Mouse (Mus musculus) 3T3-L1 (cell line): ENCODE results near the gene Il17d.

Source experiments
- DNase-seq: peaks from one replicate; pipeline ENCODE4 v3.0.0-alpha.2; 2015; ENCODE audit warnings: low read depth, low spot score

The Il17d gene

DNA sequence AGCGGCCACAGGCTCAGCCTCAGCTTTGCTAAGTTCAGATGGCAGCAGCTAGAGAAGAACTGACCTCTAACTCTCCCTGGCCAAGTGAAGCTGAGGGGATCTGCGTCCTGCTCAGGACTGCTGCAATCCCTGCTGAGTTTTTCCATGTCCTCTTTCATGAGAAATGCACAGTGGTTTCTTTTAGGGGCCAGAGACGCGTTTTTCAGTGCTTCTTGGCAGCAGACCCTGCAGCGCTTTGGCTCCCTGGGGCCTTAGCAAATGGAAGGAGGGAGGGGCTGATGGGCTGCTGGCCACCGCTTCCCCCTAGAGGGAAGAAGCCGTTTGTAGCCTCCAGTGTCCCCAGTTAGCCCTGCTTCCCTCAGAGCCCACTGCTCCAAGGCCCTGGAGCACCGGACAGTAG, 10.4 kb downstream of the Il17d start:
- DNase-seq, result no peak

GRCm38 (mm10) chr14:57535646-57536045, 11.1 kb downstream of the Il17d start:
- no peak for DNase-seq

- DNase-seq, result no peak
Measured at GRCm38 (mm10) chr14:57536820-57537219, 12.2 kb downstream of the Il17d start.

DNA sequence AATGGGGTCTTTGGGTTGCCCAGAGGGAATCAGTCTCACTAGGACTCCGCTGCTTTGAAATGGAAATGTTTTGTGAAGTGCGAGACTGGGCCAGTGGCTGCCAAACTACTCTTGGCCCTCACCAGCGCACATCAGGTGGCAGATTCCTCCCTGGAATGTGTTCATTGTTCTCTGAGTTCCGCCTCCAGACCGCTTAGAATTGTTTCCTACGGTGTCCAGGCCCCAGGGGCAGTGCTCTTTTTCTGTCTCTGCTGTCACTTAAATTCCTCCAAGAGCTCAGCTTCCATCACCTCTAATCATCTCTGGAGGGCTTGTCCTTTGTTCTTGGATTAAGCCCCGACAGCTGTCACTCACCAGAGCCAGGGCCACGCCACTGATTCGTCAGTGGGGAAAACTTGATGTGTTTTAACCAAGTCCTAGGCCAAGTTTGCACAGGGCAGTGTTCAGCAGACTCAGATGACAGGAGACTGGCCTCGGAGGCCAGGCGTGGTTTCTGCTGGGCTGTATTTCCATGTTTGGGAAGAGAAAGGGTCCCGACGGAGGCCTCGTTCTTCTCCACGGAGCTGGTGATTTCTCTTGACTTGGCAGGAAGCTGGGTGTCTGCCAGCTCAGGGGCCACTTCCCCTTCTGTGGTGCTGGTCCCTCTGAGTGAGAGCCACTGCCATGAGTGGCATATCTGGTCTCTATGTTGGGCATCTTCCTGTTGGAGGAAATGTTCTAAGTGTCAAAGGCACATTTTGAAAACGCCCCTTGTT, 12.9 kb downstream of the Il17d start:
- DNase-seq, result no peak

- DNase-seq, result no peak
Measured at GRCm38 (mm10) chr14:57540683-57541082, 16.1 kb downstream of the Il17d start.

GRCm38 (mm10) chr14:57542231-57542630, 17.7 kb downstream of the Il17d start:
- no peak for DNase-seq

- DNase-seq, result no peak
Measured at GRCm38 (mm10) chr14:57543420-57544039, 19.0 kb downstream of the Il17d start.

DNA sequence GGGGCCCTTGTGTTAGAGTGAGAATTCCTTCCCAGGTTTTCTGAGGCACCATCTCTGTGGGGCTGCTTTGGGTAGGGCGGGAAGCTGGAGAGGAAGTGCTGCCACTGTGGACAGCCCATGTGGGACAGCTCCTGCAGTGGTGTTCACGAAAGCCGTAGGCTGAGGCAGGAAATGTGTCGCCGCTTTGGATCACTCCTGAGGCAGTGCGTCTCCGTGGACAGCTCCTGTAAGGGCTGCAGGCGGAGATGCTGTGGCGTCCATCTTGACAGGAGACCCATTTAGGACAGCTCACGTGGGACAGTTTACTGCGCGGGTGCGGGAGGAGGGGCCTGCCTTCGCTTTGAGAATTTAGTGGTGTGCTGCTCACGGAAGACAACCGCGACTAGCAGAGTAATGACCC, 20.9 kb downstream of the Il17d start:
- no peak for DNase-seq

DNA sequence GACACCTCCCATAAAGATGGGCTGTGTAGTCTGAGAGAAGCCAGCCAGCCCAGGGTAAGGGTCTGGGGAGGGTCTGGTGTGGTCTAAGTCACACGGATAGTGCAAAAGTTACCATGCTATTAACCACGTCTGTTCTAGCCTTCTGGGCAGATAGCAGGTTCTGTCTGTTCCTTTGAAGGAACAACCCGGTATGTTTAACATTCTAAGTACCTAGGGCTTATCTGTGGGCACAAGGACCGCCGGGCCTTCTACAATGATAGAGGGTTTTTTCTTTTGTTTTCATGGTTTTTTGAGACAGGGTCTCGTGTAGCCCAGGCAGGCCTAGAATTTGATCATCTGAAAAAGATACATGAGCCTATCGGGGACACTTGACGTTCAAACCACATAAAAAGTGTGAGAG, 21.6 kb downstream of the Il17d start:
- DNase-seq, result no peak

DNA sequence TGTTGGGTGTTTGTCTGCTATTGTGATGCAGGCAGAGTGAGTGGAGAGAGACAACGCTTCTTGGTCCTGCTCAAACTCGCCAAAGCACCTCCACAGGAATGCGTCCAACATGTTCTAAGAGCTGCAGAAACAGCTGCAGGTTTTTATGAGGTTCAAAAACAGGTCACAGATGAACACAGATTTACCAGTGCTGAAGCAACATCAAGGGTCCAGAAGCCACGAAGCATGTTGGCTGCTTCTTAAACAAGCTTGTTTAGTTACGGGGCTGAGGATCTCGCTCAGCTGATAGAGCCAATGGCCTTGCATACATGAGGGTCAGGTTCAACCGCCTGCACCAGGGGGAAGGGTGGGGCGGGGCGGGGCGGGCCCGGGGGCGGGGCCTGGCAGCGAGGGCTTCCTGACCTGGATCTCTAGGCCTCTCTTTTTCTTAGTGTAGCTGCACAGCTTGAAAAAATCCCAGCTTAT, 22.0 kb downstream of the Il17d start:
- no peak for DNase-seq

- no peak for DNase-seq
Measured at GRCm38 (mm10) chr14:57547062-57547461, 22.5 kb downstream of the Il17d start.

DNA sequence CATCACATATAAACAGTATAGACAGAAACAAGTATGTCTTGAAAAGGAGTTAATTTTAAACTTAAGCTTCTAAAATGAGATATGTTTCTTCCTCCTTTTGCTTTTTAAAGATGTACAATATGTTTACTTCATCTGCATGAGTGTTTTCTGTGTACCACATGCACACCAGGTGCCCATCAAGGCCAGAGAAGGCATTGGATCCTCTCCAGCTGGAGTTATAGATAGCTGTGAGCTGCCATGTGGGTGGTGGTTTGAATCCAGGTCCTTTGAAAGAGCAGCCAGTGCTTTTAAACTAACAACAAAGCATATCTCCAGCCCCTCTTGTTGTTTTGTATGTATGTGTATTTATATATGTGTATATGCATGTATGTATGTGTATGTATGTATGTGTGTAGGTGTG, 28.4 kb downstream of the Il17d start:
- no peak for DNase-seq

DNA sequence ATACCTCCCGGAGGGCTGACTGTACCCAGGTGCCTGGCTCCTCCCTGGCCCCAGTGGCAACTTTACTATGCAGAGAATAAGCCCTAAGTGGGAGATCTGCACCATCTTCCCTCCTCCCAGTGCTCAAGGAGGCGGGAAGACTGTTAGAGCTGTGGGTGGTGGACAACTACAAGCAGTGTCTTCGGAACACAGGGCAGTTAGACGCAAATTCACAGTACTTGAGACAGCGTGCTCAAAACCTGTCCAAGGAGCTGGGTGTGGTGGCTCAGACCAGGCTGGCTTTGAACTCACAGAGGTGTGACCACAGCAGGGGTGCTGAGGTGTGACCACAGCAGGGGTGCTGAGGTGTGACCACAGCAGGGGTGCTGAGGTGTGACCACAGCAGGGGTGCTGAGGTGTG, 29.9 kb downstream of the Il17d start:
- DNase-seq, result no peak

DNA sequence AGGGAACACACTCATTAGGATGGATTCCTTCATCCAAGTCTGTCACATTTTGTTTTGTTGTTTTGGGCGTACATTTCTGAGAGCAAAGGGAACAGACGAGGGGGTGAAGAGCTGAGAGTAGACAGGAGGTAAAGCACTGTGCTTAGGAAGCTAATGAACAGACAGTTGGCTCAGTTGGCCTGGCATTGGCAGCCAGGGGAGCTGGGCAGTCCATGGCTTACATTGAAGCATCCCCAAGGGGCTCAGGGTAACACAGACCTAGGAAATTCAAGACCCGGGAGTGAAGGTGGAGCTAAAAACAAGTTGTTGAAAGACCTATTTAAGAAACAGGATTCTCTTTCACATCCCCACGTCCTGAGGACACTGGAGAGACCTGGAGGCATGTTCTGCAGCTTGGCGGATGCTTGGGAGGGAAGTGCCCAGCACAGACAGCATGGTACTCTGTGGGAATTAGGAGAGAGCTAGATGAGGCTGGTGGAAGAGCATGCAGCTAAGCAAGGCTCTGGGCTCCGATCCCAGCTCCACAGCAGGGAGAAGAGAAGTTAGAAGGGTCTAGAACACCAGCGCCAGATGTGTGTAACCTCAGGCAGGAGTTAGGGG, 31.0 kb downstream of the Il17d start:
- no peak for DNase-seq

GRCm38 (mm10) chr14:57556922-57557321, 32.3 kb downstream of the Il17d start:
- no peak for DNase-seq

GRCm38 (mm10) chr14:57565626-57566025, 41.0 kb downstream of the Il17d start:
- no peak for DNase-seq

- peak; percentile 95 for DNase-seq
Measured at GRCm38 (mm10) chr14:57571155-57572133, 46.9 kb downstream of the Il17d start, which contains the start of gene Eef1akmt1. Gene Eef1akmt1 (minus strand): TSS chr14:57571612.

DNA sequence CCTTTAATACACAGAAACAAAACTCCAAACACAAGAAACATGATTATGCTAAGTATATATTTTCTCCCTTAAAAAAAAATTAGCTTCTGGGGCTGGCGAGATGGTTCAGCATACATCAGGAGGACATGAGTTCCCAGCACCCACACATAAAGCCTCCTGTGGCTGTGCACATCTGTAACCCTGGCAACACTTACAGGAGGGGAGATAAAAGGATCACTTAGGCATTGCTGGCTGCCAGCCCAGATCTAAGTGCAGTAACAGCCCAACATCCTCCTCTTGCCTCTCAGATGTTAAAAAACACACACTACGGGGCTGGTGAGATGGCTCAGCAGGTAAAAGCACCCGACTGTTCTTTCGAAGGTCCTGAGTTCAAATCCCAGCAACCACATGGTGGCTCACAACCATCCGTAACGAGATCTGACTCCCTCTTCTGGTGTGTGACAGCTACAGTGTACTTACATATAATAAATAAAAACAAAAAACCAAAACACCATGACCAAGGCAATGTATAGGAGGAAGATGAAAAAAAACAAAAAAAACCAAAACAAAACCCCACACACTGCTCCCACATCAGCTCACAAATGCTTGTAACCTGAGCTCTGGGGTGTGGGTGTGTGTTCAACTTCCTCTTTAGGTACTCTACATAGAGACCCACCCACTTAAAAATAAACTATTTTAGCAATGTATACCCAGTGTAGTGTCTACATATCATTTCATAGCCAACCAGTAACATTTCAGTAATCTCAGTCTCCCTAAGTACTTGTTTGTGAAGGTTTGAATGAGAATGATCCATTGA, 50.4 kb downstream of the Il17d start:
- DNase-seq, result peak; percentile 26

DNA sequence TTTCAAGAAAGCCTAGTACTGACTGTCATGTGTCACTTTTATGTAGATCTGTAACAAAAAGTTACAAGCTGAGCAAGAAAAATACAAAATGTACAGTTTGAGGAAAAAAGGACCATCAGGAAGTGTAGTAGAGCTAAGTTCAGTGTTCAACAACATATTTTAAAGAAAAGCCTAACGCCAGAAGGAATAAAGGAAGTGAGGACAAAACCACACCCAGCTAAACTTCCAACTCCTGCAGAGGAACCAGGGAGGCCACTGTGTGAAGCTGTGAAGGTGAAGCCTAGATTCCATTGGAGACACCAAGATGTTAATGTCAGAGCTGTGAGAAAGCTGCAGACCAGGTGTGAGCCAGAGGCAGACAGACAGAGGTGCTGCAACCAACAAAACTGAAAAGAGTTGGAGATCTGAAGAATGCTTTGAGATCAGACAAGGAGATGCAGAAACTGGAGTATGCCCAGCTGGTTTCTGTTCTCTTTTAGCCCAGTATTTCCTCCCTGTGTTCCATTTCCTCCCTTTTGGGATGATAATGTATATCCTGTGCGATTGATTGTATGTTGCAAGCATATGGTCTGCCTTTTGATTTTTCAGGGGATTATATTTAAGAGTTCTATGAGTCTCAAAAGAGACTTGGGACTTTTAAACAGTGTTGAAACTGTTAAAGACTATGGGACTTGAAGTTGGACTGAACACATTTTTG, 51.9 kb downstream of the Il17d start:
- DNase-seq, result no peak

DNA sequence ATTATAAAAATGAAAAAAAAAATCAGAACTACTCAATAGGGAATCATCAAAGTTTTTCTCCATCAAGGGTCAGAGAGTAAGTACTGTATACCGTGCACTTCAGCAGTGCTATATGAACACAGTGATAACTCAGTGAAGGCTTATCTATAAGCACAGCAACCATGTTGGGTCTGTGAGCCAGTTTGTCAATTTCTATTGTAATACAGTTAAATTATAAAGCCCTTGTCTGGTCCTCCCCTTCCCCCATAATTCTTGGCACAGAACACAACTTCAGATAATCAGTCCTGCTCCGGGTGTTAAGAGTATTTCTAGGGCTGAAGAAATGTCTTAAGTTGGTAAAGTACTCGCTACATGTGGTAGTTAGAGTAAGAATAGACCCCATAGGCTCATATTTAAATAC, 67.3 kb downstream of the Il17d start:
- no peak for DNase-seq
